Mouse (Mus musculus): ENCODE measurements around the gene Vmn2r6. TPM values are rescaled to one million over a fixed set of nuclear protein-coding genes. Genes with fewer than 3 reads are reported as not detected.
"Not testable (repeated sequence)": the region's sequence is repeated elsewhere in the genome, so short reads cannot be mapped to it uniquely, and the experiment has no call there.

The Vmn2r6 gene
- not detected in 2 replicates for polyA plus RNA-seq (2015; fragmentation: Nextera tagmentation; extraction: Ambion mirVana)

DNA sequence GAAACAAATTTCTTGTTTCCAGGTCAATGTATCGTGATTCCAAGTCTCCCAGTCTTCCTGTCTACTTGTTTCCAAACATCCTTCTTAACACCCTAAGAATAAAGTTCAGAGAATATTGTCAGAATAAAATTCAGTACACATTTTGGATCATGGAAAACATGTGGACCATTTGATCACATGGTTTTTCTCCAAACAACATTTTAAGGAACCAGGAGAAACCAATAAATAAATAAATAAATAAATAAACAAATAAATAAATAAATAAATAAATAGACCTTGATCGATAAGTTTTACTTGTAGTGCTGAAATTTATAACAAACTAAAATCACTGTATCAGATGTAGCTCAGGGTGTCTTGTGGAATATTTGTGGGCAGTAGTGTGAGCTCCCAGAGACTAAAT, at the start of gene Vmn2r6:
Gene Vmn2r6, minus strand, starts transcription at position 101 of the 400 bp plus-strand sequence.
- DNase-seq (ENCODE audit: low spot score) = not testable (repeated sequence)

DNA sequence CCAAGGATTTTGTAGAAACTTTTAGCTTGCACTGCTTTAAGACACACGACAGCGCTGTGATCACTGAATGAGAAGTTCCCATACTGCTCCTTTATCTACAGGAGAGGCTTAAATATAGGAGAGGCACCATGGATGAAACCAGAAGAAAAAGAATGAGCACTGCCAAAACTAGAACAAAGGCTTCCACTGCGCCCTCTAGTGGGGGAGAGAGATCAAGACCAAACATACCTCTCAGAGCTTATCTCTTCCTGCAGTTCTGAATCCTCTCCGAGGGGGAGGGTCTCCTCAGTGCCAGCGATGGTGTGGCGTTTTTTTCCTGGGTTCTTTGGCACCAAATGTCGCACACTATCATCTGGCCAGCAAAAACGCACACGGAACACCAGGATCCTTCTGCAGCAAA, 22.0 kb upstream of the Vmn2r6 start:
- DNase-seq (ENCODE audit: low spot score) = no peak

- not testable (repeated sequence) for DNase-seq (ENCODE audit: low spot score)
Measured at GRCm38 (mm10) chr3:64568793-64569192, 3.2 kb upstream of the Vmn2r6 start.

GRCm38 (mm10) chr3:64523585-64523984, 42.0 kb downstream of the Vmn2r6 start:
- not testable (repeated sequence) for DNase-seq (ENCODE audit: low spot score)

DNA sequence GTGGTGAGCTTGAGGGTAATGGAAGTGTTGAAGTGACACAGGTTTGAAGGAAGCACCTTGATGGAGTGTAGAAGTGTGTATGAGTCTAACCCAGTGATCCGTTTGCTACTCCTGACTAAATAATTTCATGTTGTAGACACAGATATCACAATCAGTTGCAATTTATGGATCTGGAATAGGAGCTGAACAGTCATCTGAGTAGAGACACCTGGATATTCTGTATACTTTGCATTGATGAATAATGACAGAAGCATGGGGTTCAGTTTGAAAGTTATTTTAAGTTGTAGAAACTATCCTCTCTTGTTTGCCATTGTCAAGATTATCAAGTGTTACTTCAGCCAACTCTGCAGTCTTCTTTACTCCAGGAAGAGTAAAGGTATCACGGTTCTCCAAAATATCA, 55.9 kb downstream of the Vmn2r6 start, which contains the start of gene Vmn2r5:
Gene Vmn2r5, minus strand, starts transcription at position 101 of the 400 bp plus-strand sequence.
- DNase-seq (ENCODE audit: low spot score) = not testable (repeated sequence)

Other genes with a start within 250 kb of the Vmn2r6 start
- not detected in 2 replicates for gene Vmn2r4, start 150.5 kb downstream of the Vmn2r6 start, polyA plus RNA-seq (2015; fragmentation: Nextera tagmentation; extraction: Ambion mirVana)
- not detected in 2 replicates for gene Vmn2r5, start 56.0 kb downstream of the Vmn2r6 start, polyA plus RNA-seq (2015; fragmentation: Nextera tagmentation; extraction: Ambion mirVana)